Mouse (Mus musculus): ENCODE data around the gene Zfp174.

DNA sequence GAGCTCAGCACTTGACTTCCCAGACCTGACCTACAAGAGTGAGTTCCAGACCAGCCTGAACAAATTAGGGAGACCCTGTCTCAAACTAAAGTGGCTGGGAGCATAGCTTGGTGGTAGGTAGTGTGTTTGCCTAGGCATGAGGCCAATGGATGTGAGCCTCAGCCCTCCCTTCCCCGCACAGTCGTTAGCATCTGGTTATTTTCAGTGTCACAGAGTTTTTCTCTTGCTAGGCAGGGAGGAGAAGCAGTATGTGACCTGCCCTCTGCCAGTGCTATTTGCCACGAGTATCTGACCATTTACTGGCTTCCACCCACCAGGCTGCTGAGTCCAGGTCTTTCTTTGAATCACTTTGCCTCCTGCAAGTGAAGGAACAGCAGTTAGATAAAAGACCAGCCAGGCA is 46.7 kb downstream of the Zfp174 start:
- TF ChIP-seq CTCF (IDR thresholded peaks at IDR 0.05) (no peak), EP300 (IDR thresholded peaks at IDR 0.05; ENCODE audit: insufficient read depth, low read depth, low read length) (no peak), POLR2A (IDR thresholded peaks at IDR 0.05; ENCODE audit: insufficient read depth, low read depth, low read length) (no peak)

Data from heart, adult 2 months (tissue).